Mouse (Mus musculus) ES-E14 (cell line): Measurements from ENCODE around the gene Dcdc2a. TPM values are rescaled to one million over a fixed set of nuclear protein-coding genes. Genes with fewer than 3 reads are reported as not detected.

Experiments used
- DNase-seq: peaks from one replicate; pipeline ENCODE4 v3.0.0-alpha.2; 2013; ENCODE audit warnings: low read depth, low spot score
- H3K27ac ChIP-seq: 2 replicates; pipeline ENCODE4 v1.5.1; 2012; ENCODE audit warnings: low read depth, mild to moderate bottlenecking, low read length, moderate library complexity, mixed read lengths; ENCODE audit not compliant: poor library complexity, insufficient read depth, severe bottlenecking
- H3K36me3 ChIP-seq: 2 replicates; pipeline ENCODE4 v1.6.1; 2012; ENCODE audit warnings: mild to moderate bottlenecking, low read length, moderate library complexity, mixed read lengths; ENCODE audit not compliant: control insufficient read depth, poor library complexity, insufficient read depth, severe bottlenecking
- H3K4me1 ChIP-seq, 2 experiments: fragments of 150-350 bp in 1 of 2; sonication (generic) in 1 of 2; 2 replicates each; pipeline ENCODE4 v1.6.1; 2012; ENCODE audit warnings: low read length in 2 of 2, mild to moderate bottlenecking in 1 of 2, mixed read lengths in 1 of 2; ENCODE audit not compliant: control insufficient read depth in 2 of 2, insufficient read depth in 2 of 2, poor library complexity in 1 of 2
- H3K4me3 ChIP-seq, 2 experiments: fragments of 150-350 bp in 1 of 2; sonication (generic) in 1 of 2; 2 replicates each; pipeline ENCODE4 v1.5.1; 2012; ENCODE audit warnings: low read length in 2 of 2, low read depth in 1 of 2, mild to moderate bottlenecking in 1 of 2, mixed read lengths in 1 of 2; ENCODE audit not compliant: insufficient read depth in 1 of 2, poor library complexity in 1 of 2, severe bottlenecking in 1 of 2
- H3K9ac ChIP-seq: 2 replicates; pipeline ENCODE4 v1.6.1; 2012; ENCODE audit warnings: low read depth, mild to moderate bottlenecking, low read length, mixed read lengths; ENCODE audit not compliant: poor library complexity, insufficient read depth, severe bottlenecking
- H3K9me3 ChIP-seq: fragments of 150-350 bp; sonication (generic); 2 replicates; pipeline ENCODE4 v1.6.1; 2012; ENCODE audit warnings: low read depth, mild to moderate bottlenecking, low read length; ENCODE audit not compliant: control insufficient read depth, insufficient read depth
- CHD2 ChIP-seq: IDR thresholded peaks from 2 replicates; pipeline ENCODE4 v1.6.1; 2014; ENCODE audit warnings: mild to moderate bottlenecking, low read depth, low read length, inconsistent platforms
- HCFC1 ChIP-seq: IDR thresholded peaks from 2 replicates; pipeline ENCODE4 v1.6.1; 2012; ENCODE audit warnings: low read length, inconsistent platforms, borderline replicate concordance; ENCODE audit not compliant: insufficient read depth
- MAFK ChIP-seq: IDR thresholded peaks from 2 replicates; pipeline ENCODE4 v1.6.1; 2014; ENCODE audit warnings: mild to moderate bottlenecking, low read depth, low read length, inconsistent platforms; ENCODE audit not compliant: insufficient read depth
- ZC3H11A ChIP-seq: IDR thresholded peaks from 2 replicates; pipeline ENCODE4 v1.6.1; 2012; ENCODE audit warnings: low read depth, mild to moderate bottlenecking, inconsistent platforms, low read length, borderline replicate concordance
- ZNF384 ChIP-seq: IDR thresholded peaks from 2 replicates; pipeline ENCODE4 v1.6.1; 2012; ENCODE audit warnings: low read depth, low read length, inconsistent platforms
- in situ Hi-C, 2 experiments: fragments of 600-800 bp; cut with MboI; formaldehyde crosslinking; loops; one replicate each; pipeline ENCODE4 v1.15.1; 2025; ENCODE audit warnings: low sequenced_read_pairs in 2 of 2, inconsistent platforms in 1 of 2; ENCODE audit not compliant: unreplicated experiment in 2 of 2
- total RNA-seq: library from RNA; depleted of rRNA; stranded (reverse); fragments of 300-350 nt; gene quantifications from 2 replicates; pipeline ENCODE4 v1.2.3, GENCODE M21; 2012

The Dcdc2a gene
- total RNA-seq, 1 experiment = 0.67 TPM

DNA sequence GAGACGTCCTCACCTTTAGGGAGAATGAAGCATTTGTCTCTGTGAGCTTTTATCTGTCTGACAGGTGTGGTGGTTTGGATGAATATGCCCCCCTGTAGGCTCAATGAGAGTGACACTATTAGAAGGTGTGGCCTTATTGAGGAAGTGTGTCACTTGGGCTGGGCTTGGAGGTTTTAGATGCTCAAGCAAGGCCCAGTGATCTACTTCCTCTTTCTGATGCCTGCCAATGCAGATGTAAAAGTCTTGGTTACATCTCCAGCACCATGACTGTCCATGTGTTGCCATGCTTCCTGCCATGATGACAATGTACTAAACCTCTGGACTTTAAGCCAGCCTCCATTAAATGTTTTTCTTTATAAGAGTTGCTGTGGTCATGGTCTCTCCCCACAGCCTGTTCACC is 162.6 kb downstream of the Dcdc2a start:
- no peak for TF ChIP-seq HCFC1
- TF ChIP-seq CHD2 = no peak
- Histone ChIP-seq H3K36me3 (no peaks in the 10 kb centered on the region), H3K9me3 (no peaks in the 10 kb centered on the region), H3K9ac (no peak overlapping the region), H3K4me3 (no peak overlapping the region), H3K27ac (no peak overlapping the region), H3K4me1 (no peaks in the 10 kb centered on the region)
- in situ Hi-C loops = no loop called here
- DNase-seq = no peak

- no peak overlapping the region for H3K9ac ChIP-seq
- H3K4me3 ChIP-seq = no peak overlapping the region
- in situ Hi-C loops = no loop called here
- H3K27ac ChIP-seq = no peak overlapping the region
- no peaks in the 10 kb centered on the region for H3K36me3 ChIP-seq
- no peak for DNase-seq
- H3K9me3 ChIP-seq = no peaks in the 10 kb centered on the region
- no peaks in the 10 kb centered on the region for H3K4me1 ChIP-seq
- TF ChIP-seq ZC3H11A (no peak), ZNF384 (no peak), HCFC1 (no peak), MAFK (no peak), CHD2 (no peak)
Observed at GRCm38 (mm10) chr13:25220186-25220787, 164.5 kb downstream of the Dcdc2a start.

GRCm38 (mm10) chr13:25251893-25252292 is 196.1 kb downstream of the Dcdc2a start:
- TF ChIP-seq MAFK (no peak), HCFC1 (no peak), ZNF384 (no peak)
- Histone ChIP-seq H3K9me3 (no peaks in the 10 kb centered on the region), H3K27ac (no peak overlapping the region), H3K9ac (no peak overlapping the region), H3K4me1 (no peaks in the 10 kb centered on the region), H3K4me3 (no peak overlapping the region), H3K36me3 (no peaks in the 10 kb centered on the region)
- no peak for DNase-seq
- in situ Hi-C loops = no loop called here

- no peaks in the 10 kb centered on the region for H3K36me3 ChIP-seq
- TF ChIP-seq HCFC1 = no peak
- TF ChIP-seq ZNF384 = no peak
- TF ChIP-seq ZC3H11A = no peak
- TF ChIP-seq CHD2 = no peak
- TF ChIP-seq MAFK = no peak
- no peak overlapping the region for H3K4me3 ChIP-seq
- in situ Hi-C loops = no loop called here
- no peak for DNase-seq
- no peaks in the 10 kb centered on the region for H3K9me3 ChIP-seq
- H3K9ac ChIP-seq = no peak overlapping the region
- no peaks in the 10 kb centered on the region for H3K4me1 ChIP-seq
- no peak overlapping the region for H3K27ac ChIP-seq
Observed at GRCm38 (mm10) chr13:25254478-25255263, 198.9 kb downstream of the Dcdc2a start.
